Mouse (Mus musculus) stomach, postnatal 0 days (tissue): ENCODE data around the gene Ms4a4b. TPM values are rescaled to one million over a fixed set of nuclear protein-coding genes. Genes with fewer than 3 reads are reported as not detected.

Experiments
- ATAC-seq: fragments of 200-750 bp; cut with Nextera tagmentation; 2 replicates; pipeline ENCODE4 v1.8.0; 2017; ENCODE audit not compliant: low FRiP score, low TSS enrichment
- DNase-seq: peaks from one replicate; pipeline ENCODE4 v3.0.0-alpha.2; 2016; ENCODE audit warnings: low spot score
- H3K27ac ChIP-seq: fragments of 300-500 bp; sonication (generic); replicated peaks from 2 replicates; pipeline ENCODE4 v1.5.1; 2014; ENCODE audit warnings: mild to moderate bottlenecking, control low read depth
- H3K27me3 ChIP-seq: fragments of 300-500 bp; sonication (generic); 2 replicates; pipeline ENCODE4 v1.6.1; 2014; ENCODE audit warnings: low read length; ENCODE audit not compliant: control insufficient read depth, insufficient read depth
- H3K36me3 ChIP-seq: fragments of 300-500 bp; sonication (generic); 2 replicates; pipeline ENCODE4 v1.6.1; 2014; ENCODE audit warnings: low read length, mixed read lengths; ENCODE audit not compliant: control insufficient read depth, insufficient read depth
- H3K4me1 ChIP-seq: fragments of 300-500 bp; sonication (generic); replicated peaks from 2 replicates; pipeline ENCODE4 v1.6.1; 2014; ENCODE audit warnings: antibody characterized with exemption; ENCODE audit not compliant: control insufficient read depth, insufficient read depth
- H3K4me2 ChIP-seq: fragments of 300-500 bp; sonication (generic); replicated peaks from 2 replicates; pipeline ENCODE4 v1.6.1; 2014; ENCODE audit warnings: low read depth, mild to moderate bottlenecking, control low read depth, moderate library complexity
- H3K4me3 ChIP-seq: fragments of 300-500 bp; sonication (generic); 2 replicates; pipeline ENCODE4 v1.5.1; 2014; ENCODE audit warnings: low read depth, low read length, control low read depth
- H3K9ac ChIP-seq: fragments of 300-500 bp; sonication (generic); 2 replicates; pipeline ENCODE4 v1.6.1; 2014; ENCODE audit warnings: mild to moderate bottlenecking, low read length, control low read depth, mixed read lengths
- H3K9me3 ChIP-seq: fragments of 300-500 bp; sonication (generic); 2 replicates; pipeline ENCODE4 v1.6.1; 2016; ENCODE audit warnings: low read length; ENCODE audit not compliant: control insufficient read depth
- CTCF ChIP-seq: IDR thresholded peaks from 2 replicates; pipeline ENCODE4 v1.5.1; 2016; ENCODE audit warnings: antibody characterized with exemption, low read depth, mild to moderate bottlenecking, moderate library complexity
- EP300 ChIP-seq: optimal IDR thresholded peaks from 2 replicates; pipeline ENCODE3; 2016; ENCODE audit warnings: antibody characterized with exemption
- WGBS: fragments of 180-500 bp; shearing (Covaris S2); extraction: QIAGEN DNeasy Blood & Tissue Kit; methylation state at CpG from one replicate; pipeline ENCODE4 v1.1.7; 2014; 5-methylcytosine and 5-hydroxymethylcytosine counted together
- polyA plus RNA-seq: library from polyadenylated mRNA; unstranded; fragments of >200 nt; fragmentation: Nextera tagmentation; extraction: Ambion mirVana; gene quantifications from 2 replicates; pipeline ENCODE4 v1.2.1, GENCODE M21; 2015

The Ms4a4b gene
- 0.89 and 1.0 TPM in 2 replicates for polyA plus RNA-seq

- Histone ChIP-seq H3K27me3 (no peaks in the 10 kb centered on the region), H3K4me3 (no peak within 1 kb of the TSS), H3K4me1 (no peaks in the 10 kb centered on the region), H3K4me2 (no peak within 1 kb of the TSS), H3K27ac (no peak within 1 kb of the TSS), H3K9me3 (no peaks in the 10 kb centered on the region), H3K36me3 (no peaks in the 10 kb centered on the region), H3K9ac (no peak within 1 kb of the TSS)
- no peak for TF ChIP-seq CTCF
- TF ChIP-seq EP300: no peak
- DNase-seq: no peak
- ATAC-seq: no peak
Observed at GRCm38 (mm10) chr19:11443338-11443737, at the start of gene Ms4a4b. TSS of gene Ms4a4b (plus strand) at chr19:11443553.

- Histone ChIP-seq H3K36me3 (no peaks in the 10 kb centered on the region), H3K9ac (no peak overlapping the region), H3K9me3 (no peaks in the 10 kb centered on the region), H3K27me3 (no peaks in the 10 kb centered on the region), H3K4me1 (no peaks in the 10 kb centered on the region), H3K27ac (no peak overlapping the region), H3K4me3 (no peak overlapping the region), H3K4me2 (no peak overlapping the region)
- ATAC-seq (no peak), DNase-seq (no peak)
- TF ChIP-seq CTCF: no peak
- no peak for TF ChIP-seq EP300
Observed at GRCm38 (mm10) chr19:11395769-11396168, 47.6 kb upstream of the Ms4a4b start.

GRCm38 (mm10) chr19:11404527-11404926 lies 38.8 kb upstream of the Ms4a4b start, which contains the start of gene Ms4a4c:
TSS of gene Ms4a4c (plus strand) at chr19:11404770.
- WGBS: 89% methylated on average over 3 of the region's 3 CpGs
- no peaks in the 10 kb centered on the region for H3K27me3 ChIP-seq
- no peak within 1 kb of the TSS for H3K27ac ChIP-seq

GRCm38 (mm10) chr19:11407428-11407827 lies 35.9 kb upstream of the Ms4a4b start:
- DNase-seq: no peak
- TF ChIP-seq EP300 (no peak), CTCF (no peak)
- Histone ChIP-seq H3K36me3 (no peaks in the 10 kb centered on the region), H3K4me1 (no peaks in the 10 kb centered on the region), H3K27ac (no peak overlapping the region), H3K4me3 (no peak overlapping the region), H3K4me2 (no peak overlapping the region), H3K27me3 (no peaks in the 10 kb centered on the region), H3K9me3 (no peaks in the 10 kb centered on the region), H3K9ac (no peak overlapping the region)
- ATAC-seq: no peak

More at GRCm38 (mm10) chr19:11404527-11404926, 38.8 kb upstream of the Ms4a4b start, which contains the start of gene Ms4a4c:
- Histone ChIP-seq H3K4me1 (no peaks in the 10 kb centered on the region), H3K9me3 (no peaks in the 10 kb centered on the region), H3K4me2 (no peak within 1 kb of the TSS), H3K36me3 (no peaks in the 10 kb centered on the region), H3K4me3 (no peak within 1 kb of the TSS), H3K9ac (no peak within 1 kb of the TSS)
- ATAC-seq (no peak), DNase-seq (no peak)
- TF ChIP-seq EP300: no peak

GRCm38 (mm10) chr19:11408591-11408990 lies 34.8 kb upstream of the Ms4a4b start:
- Histone ChIP-seq H3K4me2 (no peak overlapping the region), H3K9ac (no peak overlapping the region), H3K4me1 (no peaks in the 10 kb centered on the region), H3K27me3 (no peaks in the 10 kb centered on the region), H3K27ac (no peak overlapping the region), H3K4me3 (no peak overlapping the region), H3K36me3 (no peaks in the 10 kb centered on the region), H3K9me3 (no peaks in the 10 kb centered on the region)
- TF ChIP-seq CTCF (no peak), EP300 (no peak)
- no peak for DNase-seq
- ATAC-seq: no peak
- WGBS: 78% methylated on average over 1 of the region's 1 CpGs

- no peaks in the 10 kb centered on the region for H3K27me3 ChIP-seq
- no peaks in the 10 kb centered on the region for H3K4me1 ChIP-seq
- no peak overlapping the region for H3K27ac ChIP-seq
- DNase-seq (no peak), ATAC-seq (no peak)
- H3K9ac ChIP-seq: no peak overlapping the region
- 84% methylated on average over 1 of the region's 1 CpGs for WGBS
- no peaks in the 10 kb centered on the region for H3K36me3 ChIP-seq
- H3K4me3 ChIP-seq: no peak overlapping the region
- no peaks in the 10 kb centered on the region for H3K9me3 ChIP-seq
- TF ChIP-seq EP300: no peak
- no peak for TF ChIP-seq CTCF
- H3K4me2 ChIP-seq: no peak overlapping the region
Observed at GRCm38 (mm10) chr19:11411640-11412039, 31.7 kb upstream of the Ms4a4b start.
